Mouse (Mus musculus): Measurements from ENCODE around the gene Prox1. TPM values are rescaled to one million over a fixed set of nuclear protein-coding genes. Genes with fewer than 3 reads are reported as not detected.

Gene Prox1
- polyA plus RNA-seq, 2 experiments, result 3.7 to 4.5 TPM

GRCm38 (mm10) chr1:190079643-190080275 is 90.8 kb downstream of the Prox1 start:
- Histone ChIP-seq H3K4me1 (replicated peaks; ENCODE audit: control insufficient read depth in 2 of 2, insufficient read depth in 2 of 2, low read length in 1 of 2) (0 out of 4 replicates have a peak, but pooled peaks cover 0 to 7% of the 10 kb centered on the region in 2 experiments), H3K27ac (no peak overlapping the region), H3K4me3 (ENCODE audit: insufficient read depth in 1 of 2, low read depth in 2 of 2, low read length in 2 of 2) (no peak overlapping the region), H3K9me3 (ENCODE audit: control insufficient read depth, low read length) (no peaks in the 10 kb centered on the region), H3K27me3 (ENCODE audit: control insufficient read depth, insufficient read depth, low read length) (no peaks in the 10 kb centered on the region), H3K9ac (replicated peaks) (no peak overlapping the region), H3K4me2 (ENCODE audit: low read depth) (no peak overlapping the region), H3K36me3 (replicated peaks; ENCODE audit: control insufficient read depth, insufficient read depth, low read depth) (no peaks in the 10 kb centered on the region)
- no peak for ATAC-seq (ENCODE audit: insufficient read depth)
- TF ChIP-seq EP300 (IDR thresholded peaks at IDR 0.05; ENCODE audit: low read depth) (no peak), CTCF (IDR thresholded peaks at IDR 0.05; ENCODE audit: low read depth) (no peak)
- WGBS (ENCODE audit: insufficient replicate concordance), result 75% methylated on average over 9 of the region's 10 CpGs
- DNase-seq (ENCODE audit: low read depth in 3 of 3, low spot score in 3 of 3), result no peak

GRCm38 (mm10) chr1:190076601-190077000 is 93.9 kb downstream of the Prox1 start:
- no peak for ATAC-seq (ENCODE audit: insufficient read depth)

More at GRCm38 (mm10) chr1:190076601-190077000, 93.9 kb downstream of the Prox1 start:
- no peak overlapping the region for H3K4me3 ChIP-seq (ENCODE audit: insufficient read depth in 1 of 2, low read depth in 2 of 2, low read length in 2 of 2)
- no peaks in the 10 kb centered on the region for H3K9me3 ChIP-seq (ENCODE audit: control insufficient read depth, low read length)
- no peaks in the 10 kb centered on the region for H3K36me3 ChIP-seq (replicated peaks; ENCODE audit: control insufficient read depth, insufficient read depth, low read depth)
- 61% methylated on average over 11 of the region's 11 CpGs for WGBS (ENCODE audit: insufficient replicate concordance)
- no peak for DNase-seq (ENCODE audit: low read depth in 3 of 3, low spot score in 3 of 3)
- 0 out of 4 replicates have a peak, but pooled peaks cover 0 to 7% of the 10 kb centered on the region in 2 experiments for H3K4me1 ChIP-seq (replicated peaks; ENCODE audit: control insufficient read depth in 2 of 2, insufficient read depth in 2 of 2, low read length in 1 of 2)
- H3K27me3 ChIP-seq (ENCODE audit: control insufficient read depth, insufficient read depth, low read length), result no peaks in the 10 kb centered on the region
- H3K9ac ChIP-seq (replicated peaks), result no peak overlapping the region
- H3K27ac ChIP-seq, result no peak overlapping the region
- TF ChIP-seq CTCF (IDR thresholded peaks at IDR 0.05; ENCODE audit: low read depth) (no peak), EP300 (IDR thresholded peaks at IDR 0.05; ENCODE audit: low read depth) (no peak)
- H3K4me2 ChIP-seq (ENCODE audit: low read depth), result no peak overlapping the region

Other genes with a start within 250 kb of the Prox1 start
- 20.5 and 24.8 TPM in 2 replicates for gene Smyd2, start 248.4 kb downstream of the Prox1 start, polyA plus RNA-seq (2012; rRNA removed)
- 27.7 and 32.2 TPM in 2 replicates for gene Smyd2, start 248.4 kb downstream of the Prox1 start, polyA plus RNA-seq (2014; fragmentation: Nextera tagmentation; extraction: Ambion mirVana)

All from liver, embryonic 14.5 days (tissue).